Mouse (Mus musculus): ENCODE data around the gene Slc35f6.
A peak's percentile ranks its signal among the peaks of the same experiment; 100 is the strongest.
"Not testable (repeated sequence)": the region's sequence is repeated elsewhere in the genome, so short reads cannot be mapped to it uniquely, and the experiment has no call there.

Slc35f6 gene

GRCm38 (mm10) chr5:30655526-30656195 lies 7.9 kb downstream of the Slc35f6 start:
- no peak for DNase-seq (ENCODE audit: low spot score in 2 of 2)

GRCm38 (mm10) chr5:30659042-30659441 lies 11.3 kb downstream of the Slc35f6 start:
- no peak for DNase-seq (ENCODE audit: low spot score in 2 of 2)

GRCm38 (mm10) chr5:30660278-30660677 lies 12.5 kb downstream of the Slc35f6 start:
- DNase-seq (ENCODE audit: low spot score in 2 of 2) = no peak

GRCm38 (mm10) chr5:30660813-30661212 lies 13.1 kb downstream of the Slc35f6 start:
- DNase-seq (ENCODE audit: low spot score in 2 of 2) = no peak

- DNase-seq (ENCODE audit: low spot score in 2 of 2) = no peak
Measured at GRCm38 (mm10) chr5:30665360-30665759, 17.6 kb downstream of the Slc35f6 start.

GRCm38 (mm10) chr5:30665968-30666367 lies 18.2 kb downstream of the Slc35f6 start:
- no peak for DNase-seq (ENCODE audit: low spot score in 2 of 2)

- peak; percentile 42 to 81 for DNase-seq (ENCODE audit: low spot score in 2 of 2)
Measured at GRCm38 (mm10) chr5:30666391-30667195, 18.9 kb downstream of the Slc35f6 start, which contains the start of gene Cenpa. TSS of gene Cenpa (plus strand) at chr5:30666777.

- no peak for DNase-seq (ENCODE audit: low spot score in 2 of 2)
Measured at GRCm38 (mm10) chr5:30667215-30667614, 19.5 kb downstream of the Slc35f6 start.

- DNase-seq (ENCODE audit: low spot score in 2 of 2) = no peak
Measured at GRCm38 (mm10) chr5:30667686-30668085, 20.0 kb downstream of the Slc35f6 start.

- no peak for DNase-seq (ENCODE audit: low spot score in 2 of 2)
Measured at GRCm38 (mm10) chr5:30668637-30669495, 21.1 kb downstream of the Slc35f6 start.

GRCm38 (mm10) chr5:30669496-30669830 lies 21.7 kb downstream of the Slc35f6 start:
- DNase-seq (ENCODE audit: low spot score in 2 of 2) = no peak

- no peak for DNase-seq (ENCODE audit: low spot score in 2 of 2)
Measured at GRCm38 (mm10) chr5:30670091-30670490, 22.4 kb downstream of the Slc35f6 start.

- no peak for DNase-seq (ENCODE audit: low spot score in 2 of 2)
Measured at GRCm38 (mm10) chr5:30674001-30674400, 26.3 kb downstream of the Slc35f6 start.

GRCm38 (mm10) chr5:30676800-30677199 lies 29.1 kb downstream of the Slc35f6 start:
- DNase-seq (ENCODE audit: low spot score in 2 of 2) = no peak

GRCm38 (mm10) chr5:30678069-30678468 lies 30.3 kb downstream of the Slc35f6 start:
- DNase-seq (ENCODE audit: low spot score in 2 of 2) = not testable (repeated sequence)

- DNase-seq (ENCODE audit: low spot score in 2 of 2) = no peak
Measured at GRCm38 (mm10) chr5:30678722-30679296, 31.1 kb downstream of the Slc35f6 start.

GRCm38 (mm10) chr5:30679593-30679992 lies 31.9 kb downstream of the Slc35f6 start:
- no peak for DNase-seq (ENCODE audit: low spot score in 2 of 2)

GRCm38 (mm10) chr5:30681970-30682369 lies 34.2 kb downstream of the Slc35f6 start:
- no peak for DNase-seq (ENCODE audit: low spot score in 2 of 2)

GRCm38 (mm10) chr5:30682967-30683600 lies 35.4 kb downstream of the Slc35f6 start:
- DNase-seq (ENCODE audit: low spot score in 2 of 2) = no peak

GRCm38 (mm10) chr5:30683993-30684392 lies 36.3 kb downstream of the Slc35f6 start:
- no peak for DNase-seq (ENCODE audit: low spot score in 2 of 2)

- DNase-seq (ENCODE audit: low spot score in 2 of 2) = peak in 1 of 2 experiments; percentile 19
Measured at GRCm38 (mm10) chr5:30686781-30687180, 39.0 kb downstream of the Slc35f6 start.

Data from cerebellum, postnatal 4 days (tissue).